Mouse (Mus musculus) brain, embryonic 14.5 days (tissue): ENCODE measurements around the gene Agpat3.

Experiments used
- CTCF ChIP-seq: fragments of 200-500 bp; IDR thresholded peaks from 2 replicates; pipeline ENCODE4 v1.5.1; 2012; ENCODE audit warnings: inconsistent platforms, mild to moderate bottlenecking, moderate library complexity, borderline replicate concordance; ENCODE audit not compliant: insufficient read depth, insufficient read length; ENCODE audit errors: extremely low read depth
- POLR2A ChIP-seq: fragments of 200-500 bp; IDR thresholded peaks from 2 replicates; pipeline ENCODE4 v1.6.1; 2012; ENCODE audit warnings: mild to moderate bottlenecking, inconsistent platforms, borderline replicate concordance; ENCODE audit not compliant: poor library complexity, insufficient read depth, insufficient read length, severe bottlenecking; ENCODE audit errors: extremely low read depth

DNA sequence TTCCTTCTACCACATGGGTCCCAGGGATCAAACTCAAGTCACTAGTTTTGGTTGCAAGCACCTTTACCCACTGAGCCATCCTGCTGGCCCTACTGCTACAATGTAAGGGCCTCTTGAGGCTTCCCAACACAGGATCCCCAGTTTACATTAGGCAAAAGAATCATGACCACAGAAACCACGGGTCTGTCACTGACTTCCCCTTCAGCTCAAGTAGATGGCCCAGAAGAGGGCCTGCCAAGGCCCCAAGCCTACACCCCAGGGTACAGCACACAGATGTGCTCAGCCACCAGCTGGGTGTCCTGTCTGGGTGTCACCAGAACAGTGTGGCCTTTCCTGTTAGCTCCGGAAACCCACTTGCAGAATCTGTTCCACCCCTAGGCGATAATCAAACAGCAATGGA, 87.6 kb downstream of the Agpat3 start:
- TF ChIP-seq POLR2A, result no peak
- TF ChIP-seq CTCF, result no peak
